Mouse (Mus musculus): ENCODE data around the gene Unkl. TPM values are rescaled to one million over a fixed set of nuclear protein-coding genes. Genes with fewer than 3 reads are reported as not detected.

The Unkl gene
- total and polyA plus RNA-seq, 3 experiments = 6.6 to 7.5 (median 7.4) TPM

GRCm38 (mm10) chr17:25256140-25256754 lies 68.0 kb downstream of the Unkl start, which contains the start of gene Baiap3:
TSS of gene Baiap3 (minus strand) at chr17:25256364.
- H3K36me3 ChIP-seq (ENCODE audit: control insufficient read depth, insufficient read depth, low read length) = no peaks in the 10 kb centered on the region

GRCm38 (mm10) chr17:25257804-25258261 lies 69.6 kb downstream of the Unkl start:
- peaks cover 7% of the 10 kb centered on the region; the same call in 1 of the 2 replicates for H3K27me3 ChIP-seq (ENCODE audit: control insufficient read depth, insufficient read depth, low read length)
- H3K27ac ChIP-seq = no peak overlapping the region
- 49% methylated on average over 6 of the region's 6 CpGs for WGBS
- H3K4me1 ChIP-seq (ENCODE audit: control insufficient read depth, insufficient read depth, low read length) = no peaks in the 10 kb centered on the region
- H3K9ac ChIP-seq (ENCODE audit: low read depth, low read length) = no peak overlapping the region
- H3K36me3 ChIP-seq (ENCODE audit: control insufficient read depth, insufficient read depth, low read length) = no peaks in the 10 kb centered on the region
- no peak overlapping the region for H3K4me3 ChIP-seq
- DNase-seq = no peak
- TF ChIP-seq CTCF (IDR thresholded peaks at IDR 0.05) (no peak), EP300 (IDR thresholded peaks at IDR 0.05; ENCODE audit: insufficient read depth, low read depth, low read length) (no peak), POLR2A (IDR thresholded peaks at IDR 0.05; ENCODE audit: insufficient read depth, low read depth, low read length) (no peak)
- H3K79me2 ChIP-seq (replicated peaks; ENCODE audit: control insufficient read depth, insufficient read depth, low read length) = no peaks in the 10 kb centered on the region
- intact Hi-C loops (cut with DNase I) = no loop called here

More at GRCm38 (mm10) chr17:25256140-25256754, 68.0 kb downstream of the Unkl start, which contains the start of gene Baiap3:
- H3K27me3 ChIP-seq (ENCODE audit: control insufficient read depth, insufficient read depth, low read length) = peaks cover 7% of the 10 kb centered on the region; the same call in 1 of the 2 replicates
- peak in 1 of 2 experiments; percentile 23 for DNase-seq
- TF ChIP-seq EP300 (IDR thresholded peaks at IDR 0.05; ENCODE audit: insufficient read depth, low read depth, low read length) (no peak), POLR2A (IDR thresholded peaks at IDR 0.05; ENCODE audit: insufficient read depth, low read depth, low read length) (no peak), CTCF (IDR thresholded peaks at IDR 0.05) (no peak)
- intact Hi-C loops (cut with DNase I) = no loop called here
- H3K79me2 ChIP-seq (replicated peaks; ENCODE audit: control insufficient read depth, insufficient read depth, low read length) = no peaks in the 10 kb centered on the region
- no peak within 1 kb of the TSS for H3K27ac ChIP-seq
- H3K4me3 ChIP-seq = no peak within 1 kb of the TSS
- no peaks in the 10 kb centered on the region for H3K4me1 ChIP-seq (ENCODE audit: control insufficient read depth, insufficient read depth, low read length)
- H3K9ac ChIP-seq (ENCODE audit: low read depth, low read length) = no peak within 1 kb of the TSS
- whole genome bisulfite sequencing = 5% methylated on average over 35 of the region's 35 CpGs

- Histone ChIP-seq H3K9ac (ENCODE audit: low read depth, low read length) (no peak overlapping the region), H3K4me3 (no peak overlapping the region), H3K4me1 (ENCODE audit: control insufficient read depth, insufficient read depth, low read length) (no peaks in the 10 kb centered on the region), H3K27me3 (ENCODE audit: control insufficient read depth, insufficient read depth, low read length) (no peaks in the 10 kb centered on the region), H3K36me3 (ENCODE audit: control insufficient read depth, insufficient read depth, low read length) (peaks cover 3% of the 10 kb centered on the region), H3K79me2 (replicated peaks; ENCODE audit: control insufficient read depth, insufficient read depth, low read length) (no peaks in the 10 kb centered on the region; the same call in 1 of the 2 replicates), H3K27ac (no peak overlapping the region)
- WGBS = 36% methylated on average over 3 of the region's 3 CpGs
- TF ChIP-seq CTCF (IDR thresholded peaks at IDR 0.05) (peak; percentile 69), EP300 (IDR thresholded peaks at IDR 0.05; ENCODE audit: insufficient read depth, low read depth, low read length) (no peak)
- peak; percentile 53 to 71 for DNase-seq
- intact Hi-C loops (cut with DNase I) = no loop called here
Measured at GRCm38 (mm10) chr17:25264453-25264852, 76.3 kb downstream of the Unkl start.

GRCm38 (mm10) chr17:25270795-25271335 lies 82.7 kb downstream of the Unkl start:
- H3K4me1 ChIP-seq (ENCODE audit: control insufficient read depth, insufficient read depth, low read length) = peaks cover 20% of the 10 kb centered on the region
- no peak overlapping the region for H3K27ac ChIP-seq
- no peak overlapping the region for H3K9ac ChIP-seq (ENCODE audit: low read depth, low read length)
- no peak for DNase-seq
- TF ChIP-seq POLR2A (IDR thresholded peaks at IDR 0.05; ENCODE audit: insufficient read depth, low read depth, low read length) (no peak), CTCF (IDR thresholded peaks at IDR 0.05) (no peak), EP300 (IDR thresholded peaks at IDR 0.05; ENCODE audit: insufficient read depth, low read depth, low read length) (no peak)
- peaks cover 6% of the 10 kb centered on the region for H3K79me2 ChIP-seq (replicated peaks; ENCODE audit: control insufficient read depth, insufficient read depth, low read length)
- no peaks in the 10 kb centered on the region for H3K27me3 ChIP-seq (ENCODE audit: control insufficient read depth, insufficient read depth, low read length)
- 18% methylated on average over 2 of the region's 2 CpGs for WGBS
- H3K36me3 ChIP-seq (ENCODE audit: control insufficient read depth, insufficient read depth, low read length) = no peaks in the 10 kb centered on the region; the same call in none of the 2 replicates
- H3K4me3 ChIP-seq = no peak overlapping the region
- intact Hi-C loops (cut with DNase I) = loop anchor here (5.0 kb wide), 4 partner anchors 139 to 334 kb away; partner anchors contain the start of genes Clcn7, Cramp1l, Ift140 and Mapk8ip3

DNA sequence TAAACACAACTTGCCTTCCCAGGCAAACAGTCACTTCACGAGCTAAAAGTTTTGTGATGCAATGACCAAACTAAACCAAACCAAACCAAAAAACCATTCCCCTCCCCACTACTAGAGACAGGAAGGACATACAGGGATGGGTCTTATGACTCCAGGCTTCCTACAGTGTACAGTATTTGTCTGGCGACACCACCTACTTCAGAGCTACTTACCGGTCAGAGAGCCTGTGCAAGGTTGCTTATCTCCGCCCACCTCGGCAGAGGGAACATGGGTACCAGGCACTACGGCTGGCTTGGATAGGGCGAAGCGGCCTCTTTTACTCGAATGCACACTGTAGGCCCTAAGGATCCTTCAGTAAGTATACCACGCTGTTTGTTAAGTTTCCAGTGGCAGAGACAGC lies 84.1 kb downstream of the Unkl start:
- H3K79me2 ChIP-seq (replicated peaks; ENCODE audit: control insufficient read depth, insufficient read depth, low read length) = peaks cover 6% of the 10 kb centered on the region
- H3K9ac ChIP-seq (ENCODE audit: low read depth, low read length) = peak overlapping the region; percentile 86
- no peaks in the 10 kb centered on the region; the same call in 1 of the 2 replicates for H3K36me3 ChIP-seq (ENCODE audit: control insufficient read depth, insufficient read depth, low read length)
- peaks cover 20% of the 10 kb centered on the region for H3K4me1 ChIP-seq (ENCODE audit: control insufficient read depth, insufficient read depth, low read length)
- intact Hi-C loops (cut with DNase I) = loop anchor here (2.0 to 5.0 kb wide), 5 partner anchors 88 to 335 kb away; partner anchors contain the start of genes BC003965, Clcn7, Cramp1l and Ift140
- no peak for DNase-seq
- H3K4me3 ChIP-seq = peak overlapping the region; percentile 88
- peak overlapping the region; percentile 100 for H3K27ac ChIP-seq
- under 1% methylated on average over 10 of the region's 10 CpGs for WGBS
- H3K27me3 ChIP-seq (ENCODE audit: control insufficient read depth, insufficient read depth, low read length) = no peaks in the 10 kb centered on the region
- TF ChIP-seq POLR2A (IDR thresholded peaks at IDR 0.05; ENCODE audit: insufficient read depth, low read depth, low read length) (no peak), EP300 (IDR thresholded peaks at IDR 0.05; ENCODE audit: insufficient read depth, low read depth, low read length) (no peak), CTCF (IDR thresholded peaks at IDR 0.05) (no peak)

All from heart, adult 2 months (tissue).